Mouse (Mus musculus): ENCODE measurements around the gene Zfp809. TPM values are rescaled to one million over a fixed set of nuclear protein-coding genes. Genes with fewer than 3 reads are reported as not detected.

Gene Zfp809
- polyA plus RNA-seq, 2 experiments from 2014 or later: 47.0 to 48.9 TPM

DNA sequence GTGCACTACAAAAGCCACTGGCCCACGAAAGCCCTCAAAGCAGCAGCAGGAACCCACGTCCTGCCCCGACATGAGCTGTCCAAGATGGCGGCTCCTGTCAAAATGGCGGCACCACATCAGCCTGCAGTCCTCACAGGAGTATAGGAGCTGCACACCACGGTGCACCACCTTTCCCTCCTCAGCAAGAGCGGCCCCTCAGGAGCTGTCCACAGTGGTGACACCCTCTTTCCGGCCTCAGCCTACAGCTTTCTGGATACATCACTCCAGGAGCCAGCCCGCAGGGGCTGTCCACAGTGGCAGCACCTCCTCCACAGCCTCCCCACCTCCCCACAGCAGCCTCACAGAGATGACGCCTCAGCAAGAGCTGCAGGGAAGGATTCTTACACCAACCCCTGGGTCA, 37.1 kb downstream of the Zfp809 start:
- no peak for ATAC-seq

DNA sequence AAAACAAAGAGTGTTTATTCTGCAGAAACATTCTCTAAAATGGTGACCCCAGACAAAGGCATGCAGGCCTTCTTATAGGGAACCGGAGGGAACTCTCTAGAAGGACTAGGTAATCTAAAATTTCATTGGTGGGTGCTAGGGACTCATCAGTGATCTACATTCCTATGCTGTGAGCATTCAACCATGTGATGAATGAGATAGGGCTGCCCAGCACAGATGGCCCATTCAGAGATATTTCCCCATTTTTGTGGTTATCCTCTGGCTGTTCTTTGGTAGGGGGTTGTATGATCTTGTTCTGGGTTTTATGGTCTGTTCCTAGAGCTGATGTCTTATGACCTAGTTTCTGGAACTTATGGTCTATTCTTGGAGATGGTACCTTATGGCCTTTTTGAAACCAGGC, 43.4 kb downstream of the Zfp809 start:
- ATAC-seq: no peak

DNA sequence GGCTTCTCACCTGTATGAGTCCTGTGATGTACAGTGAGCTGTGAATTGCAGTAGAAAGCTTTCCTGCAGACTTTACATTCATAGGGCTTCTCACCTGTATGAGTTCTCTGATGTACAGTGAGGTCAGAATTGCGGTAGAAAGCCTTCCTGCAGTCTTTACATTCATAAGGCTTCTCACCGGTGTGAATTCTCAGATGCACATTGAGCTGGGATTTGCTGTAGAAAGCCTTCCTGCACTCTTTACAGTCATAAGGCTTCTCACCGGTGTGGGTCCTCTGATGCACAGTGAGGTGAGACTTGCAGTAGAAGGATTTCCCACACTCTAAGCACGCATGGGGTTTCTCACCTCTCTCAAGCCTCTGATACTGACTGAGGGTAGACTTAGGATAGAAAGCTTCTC, 53.2 kb downstream of the Zfp809 start:
- no peak for ATAC-seq

Other genes with a start within 250 kb of the Zfp809 start
- gene Rgl3, start 236.3 kb upstream of the Zfp809 start, polyA plus RNA-seq (2017; shearing (Covaris generic)): not detected
- gene Ccdc151, start 223.1 kb upstream of the Zfp809 start, polyA plus RNA-seq (2017; shearing (Covaris generic)): not detected
- gene Prkcsh, start 222.9 kb upstream of the Zfp809 start, polyA plus RNA-seq (2017; shearing (Covaris generic)): 10 to 100 TPM; 31.5 to 37.6 TPM
- gene Elavl3, start 173.7 kb upstream of the Zfp809 start, polyA plus RNA-seq (2017; shearing (Covaris generic)): under 1 TPM in 1 of 2 experiments, not detected in 1; 0.07 TPM
- gene Gm49318, start 154.5 kb upstream of the Zfp809 start, polyA plus RNA-seq (2017; shearing (Covaris generic)): not detected
- gene Zfp653, start 154.3 kb upstream of the Zfp809 start, polyA plus RNA-seq (2017; shearing (Covaris generic)): 1 to 10 TPM; 4.7 to 7.3 TPM
- gene Ecsit, start 140.3 kb upstream of the Zfp809 start, polyA plus RNA-seq (2017; shearing (Covaris generic)): 10 to 100 TPM; 35.8 to 55.9 TPM
- gene Cnn1, start 126.5 kb upstream of the Zfp809 start, polyA plus RNA-seq (2017; shearing (Covaris generic)): under 1 TPM in 1 of 2 experiments, not detected in 1; 0.22 TPM
- 10 to 100 TPM; 76.4 to 95.1 TPM for gene Elof1, start 108.5 kb upstream of the Zfp809 start, polyA plus RNA-seq (2017; shearing (Covaris generic))
- 100 to 1,000 TPM; 221 to 282 TPM for gene Acp5, start 90.0 kb upstream of the Zfp809 start, polyA plus RNA-seq (2017; shearing (Covaris generic))
- 10 to 100 TPM; 45.4 to 48.7 TPM for gene Pigyl, start 68.9 kb upstream of the Zfp809 start, polyA plus RNA-seq (2017; shearing (Covaris generic))
- not detected for gene Zfp872, start 37.6 kb upstream of the Zfp809 start, polyA plus RNA-seq (2017; shearing (Covaris generic))
- 1 to 10 TPM; 7.1 to 7.4 TPM for gene Zfp599, start 34.2 kb downstream of the Zfp809 start, polyA plus RNA-seq (2017; shearing (Covaris generic))
- gene Zfp810, start 81.9 kb downstream of the Zfp809 start, polyA plus RNA-seq (2017; shearing (Covaris generic)): 10 to 100 TPM in 1 of 2 experiments, 1 to 10 TPM in 1; 10.0 to 15.8 TPM
- 1 to 10 TPM; 2.8 to 4.3 TPM for gene Anln, start 163.5 kb downstream of the Zfp809 start, polyA plus RNA-seq (2017; shearing (Covaris generic))
- 1 to 10 TPM; 1.1 to 1.2 TPM for gene 9530077C05Rik, start 185.8 kb downstream of the Zfp809 start, polyA plus RNA-seq (2017; shearing (Covaris generic))
- not detected for gene Gm17545, start 228.6 kb downstream of the Zfp809 start, polyA plus RNA-seq (2017; shearing (Covaris generic))
- gene Rp9, start 244.0 kb downstream of the Zfp809 start, polyA plus RNA-seq (2017; shearing (Covaris generic)): 10 to 100 TPM; 18.7 to 25.3 TPM